Mouse (Mus musculus): ENCODE measurements at regions not wholly inside any gene's neighbourhood (a gene's known extent, or its start where the extent isn't known, plus 50 kb on each side); places are given as distances from the start of the nearest gene placed in this dataset.
A peak's percentile ranks its signal among the peaks of the same experiment; 100 is the strongest.

DNA sequence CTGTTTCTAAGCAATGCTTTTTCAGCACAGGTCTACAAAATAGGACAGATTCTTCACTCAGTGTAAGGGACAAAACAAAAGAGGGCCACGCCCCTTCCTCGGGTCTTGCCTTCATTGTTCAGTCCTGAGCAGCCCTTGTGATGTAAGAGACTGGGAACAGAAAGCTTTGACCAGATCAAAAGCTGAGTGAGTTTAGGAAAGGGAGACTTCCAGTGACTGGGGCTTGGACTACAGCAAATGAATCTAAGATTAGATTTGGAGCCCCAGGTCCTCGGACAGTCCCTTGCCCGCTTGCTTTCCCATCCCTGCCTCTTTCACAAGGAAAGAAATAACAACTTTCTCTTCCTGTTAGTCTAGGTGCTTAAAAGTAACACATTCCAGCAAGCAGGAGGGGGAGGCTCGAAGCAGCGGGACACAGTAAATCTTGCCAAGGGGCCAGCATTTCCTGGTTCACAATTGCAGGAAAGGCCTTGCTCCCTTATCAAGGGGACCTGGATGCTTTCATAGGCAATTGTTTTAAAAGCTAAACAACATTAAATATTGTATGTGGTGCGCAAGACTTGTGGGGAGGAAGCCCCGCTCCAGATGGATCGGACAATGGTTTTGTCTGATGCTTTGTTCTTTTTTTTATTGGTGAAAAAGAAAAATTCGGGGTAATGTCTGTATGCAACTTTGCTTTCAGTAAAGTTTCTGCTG lies 333.4 kb downstream of the Fat4 start:
- Histone ChIP-seq H3K4me3 (no peak overlapping the region), H3ac (ENCODE audit: control insufficient read depth, insufficient read length) (no peak overlapping the region), H3K36me3 (ENCODE audit: control insufficient read depth, insufficient read depth) (no peaks in the 10 kb centered on the region), H3K27me3 (ENCODE audit: control insufficient read depth, insufficient read depth, insufficient read length) (no peaks in the 10 kb centered on the region), H3K4me2 (ENCODE audit: low read depth) (peak overlapping the region; percentile 2), H3K79me2 (ENCODE audit: control insufficient read depth, insufficient read depth) (no peaks in the 10 kb centered on the region)
- TF ChIP-seq E2F4 (IDR thresholded peaks at IDR 0.05; ENCODE audit: insufficient read depth), result no peak
- TF ChIP-seq TCF12 (IDR thresholded peaks at IDR 0.05; ENCODE audit: insufficient read depth, poor library complexity, severe bottlenecking), result no peak

DNA sequence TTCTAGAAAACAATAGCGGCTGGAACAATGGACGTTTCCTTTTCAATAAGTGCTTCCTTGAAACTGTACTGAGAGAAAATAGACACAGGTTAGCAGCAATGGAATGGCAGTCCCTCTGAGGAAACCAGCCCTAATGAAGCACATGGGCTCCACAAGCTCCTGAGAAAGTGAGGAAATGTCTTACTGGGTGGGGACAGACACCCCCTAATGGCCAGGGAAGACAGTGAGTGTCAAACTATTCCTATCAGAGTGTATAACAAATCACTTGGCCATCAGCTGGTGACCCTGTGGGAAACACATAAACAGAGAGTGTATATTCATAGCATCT lies 333.9 kb downstream of the Fat4 start:
- Histone ChIP-seq H3K27me3 (ENCODE audit: control insufficient read depth, insufficient read depth, insufficient read length) (no peaks in the 10 kb centered on the region), H3K79me2 (ENCODE audit: control insufficient read depth, insufficient read depth) (no peaks in the 10 kb centered on the region), H3K4me3 (no peak overlapping the region), H3ac (ENCODE audit: control insufficient read depth, insufficient read length) (no peak overlapping the region), H3K4me2 (ENCODE audit: low read depth) (no peak overlapping the region), H3K36me3 (ENCODE audit: control insufficient read depth, insufficient read depth) (no peaks in the 10 kb centered on the region)
- TF ChIP-seq TCF12 (IDR thresholded peaks at IDR 0.05; ENCODE audit: insufficient read depth, poor library complexity, severe bottlenecking) (no peak), TCF3 (IDR thresholded peaks at IDR 0.05; ENCODE audit: insufficient read length, low read depth) (no peak), REST (IDR thresholded peaks at IDR 0.05; ENCODE audit: insufficient read depth, insufficient read length) (no peak), E2F4 (IDR thresholded peaks at IDR 0.05; ENCODE audit: insufficient read depth) (no peak), POLR2A (IDR thresholded peaks at IDR 0.05; ENCODE audit: insufficient read length, low read depth) (no peak), USF1 (IDR thresholded peaks at IDR 0.05; ENCODE audit: low read depth) (no peak), CEBPB (IDR thresholded peaks at IDR 0.05; ENCODE audit: insufficient read depth, poor library complexity, severe bottlenecking) (no peak), SRF (IDR thresholded peaks at IDR 0.05; ENCODE audit: control insufficient read depth, insufficient read length, low read depth) (no peak), MYOG (IDR thresholded peaks at IDR 0.05; ENCODE audit: control insufficient read depth in 1 of 3, insufficient read depth in 1 of 3, insufficient read length in 2 of 3, low read depth in 2 of 3) (no peak), MAX (IDR thresholded peaks at IDR 0.05; ENCODE audit: low read depth) (no peak), MYOD1 (IDR thresholded peaks at IDR 0.05; ENCODE audit: control insufficient read depth in 1 of 3, insufficient read length in 2 of 3, low read depth in 2 of 3) (no peak), POLR2AphosphoS2 (IDR thresholded peaks at IDR 0.05; ENCODE audit: insufficient read length, low read depth) (no peak)

DNA sequence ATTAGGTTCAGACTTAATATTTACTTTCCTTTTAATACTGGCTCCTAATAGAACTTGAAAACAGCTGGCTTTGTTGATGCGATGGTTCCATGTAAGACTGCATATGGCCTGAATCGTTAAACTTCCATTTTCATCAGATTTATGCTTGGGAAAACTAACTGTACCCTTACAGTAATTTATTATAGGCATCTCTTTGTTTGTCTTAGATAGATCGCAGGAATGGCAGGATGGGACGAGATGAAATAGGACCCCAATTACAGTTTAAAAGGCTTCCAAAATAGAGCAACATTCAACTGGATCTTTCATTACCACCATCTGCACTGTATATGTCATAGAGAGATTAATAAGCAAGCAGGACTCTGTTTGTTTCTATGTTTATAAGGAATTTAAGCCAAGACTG lies 335.3 kb downstream of the Fat4 start:
- Histone ChIP-seq H3K4me2 (ENCODE audit: low read depth) (no peak overlapping the region), H3K4me3 (no peak overlapping the region), H3K79me2 (ENCODE audit: control insufficient read depth, insufficient read depth) (no peaks in the 10 kb centered on the region), H3K27me3 (ENCODE audit: control insufficient read depth, insufficient read depth, insufficient read length) (no peaks in the 10 kb centered on the region), H3K36me3 (ENCODE audit: control insufficient read depth, insufficient read depth) (no peaks in the 10 kb centered on the region), H3ac (ENCODE audit: control insufficient read depth, insufficient read length) (no peak overlapping the region)
- no peak for TF ChIP-seq TCF12 (IDR thresholded peaks at IDR 0.05; ENCODE audit: insufficient read depth, poor library complexity, severe bottlenecking)
- TF ChIP-seq USF1 (IDR thresholded peaks at IDR 0.05; ENCODE audit: low read depth), result no peak
- TF ChIP-seq SRF (IDR thresholded peaks at IDR 0.05; ENCODE audit: control insufficient read depth, insufficient read length, low read depth), result no peak
- TF ChIP-seq CEBPB (IDR thresholded peaks at IDR 0.05; ENCODE audit: insufficient read depth, poor library complexity, severe bottlenecking), result no peak
- no peak for TF ChIP-seq E2F4 (IDR thresholded peaks at IDR 0.05; ENCODE audit: insufficient read depth)
- no peak for TF ChIP-seq MYOD1 (IDR thresholded peaks at IDR 0.05; ENCODE audit: control insufficient read depth in 1 of 3, insufficient read length in 2 of 3, low read depth in 2 of 3)
- no peak for TF ChIP-seq POLR2AphosphoS2 (IDR thresholded peaks at IDR 0.05; ENCODE audit: insufficient read length, low read depth)
- TF ChIP-seq TCF3 (IDR thresholded peaks at IDR 0.05; ENCODE audit: insufficient read length, low read depth), result no peak
- TF ChIP-seq REST (IDR thresholded peaks at IDR 0.05; ENCODE audit: insufficient read depth, insufficient read length), result no peak
- no peak for TF ChIP-seq MAX (IDR thresholded peaks at IDR 0.05; ENCODE audit: low read depth)
- no peak for TF ChIP-seq MYOG (IDR thresholded peaks at IDR 0.05; ENCODE audit: control insufficient read depth in 1 of 3, insufficient read depth in 1 of 3, insufficient read length in 2 of 3, low read depth in 2 of 3)
- TF ChIP-seq POLR2A (IDR thresholded peaks at IDR 0.05; ENCODE audit: insufficient read length, low read depth), result no peak

DNA sequence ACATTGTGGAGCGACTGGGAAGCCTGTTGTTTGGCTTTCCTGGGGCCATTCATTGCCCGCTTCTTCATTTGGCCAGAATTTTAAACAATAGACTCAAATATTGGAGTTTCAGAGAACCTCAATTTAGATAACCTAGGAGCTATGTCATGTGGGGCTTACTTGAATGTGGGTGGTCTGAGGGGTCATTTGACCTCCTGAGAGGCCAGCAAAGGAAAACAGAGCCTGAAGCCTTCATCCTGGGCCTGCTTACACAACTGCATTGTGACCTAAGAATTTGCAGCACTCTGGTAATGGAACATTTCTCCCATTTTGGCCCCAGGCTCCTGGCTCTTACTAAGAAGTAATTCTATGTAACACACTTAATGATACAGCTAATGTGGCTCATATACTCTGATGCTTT lies 348.2 kb downstream of the Fat4 start:
- Histone ChIP-seq H3K79me2 (ENCODE audit: control insufficient read depth, insufficient read depth) (no peaks in the 10 kb centered on the region), H3K4me3 (no peak overlapping the region), H3K36me3 (ENCODE audit: control insufficient read depth, insufficient read depth) (no peaks in the 10 kb centered on the region), H3ac (ENCODE audit: control insufficient read depth, insufficient read length) (no peak overlapping the region), H3K27me3 (ENCODE audit: control insufficient read depth, insufficient read depth, insufficient read length) (no peaks in the 10 kb centered on the region), H3K4me2 (ENCODE audit: low read depth) (no peak overlapping the region)
- TF ChIP-seq TCF3 (IDR thresholded peaks at IDR 0.05; ENCODE audit: insufficient read length, low read depth), result no peak

DNA sequence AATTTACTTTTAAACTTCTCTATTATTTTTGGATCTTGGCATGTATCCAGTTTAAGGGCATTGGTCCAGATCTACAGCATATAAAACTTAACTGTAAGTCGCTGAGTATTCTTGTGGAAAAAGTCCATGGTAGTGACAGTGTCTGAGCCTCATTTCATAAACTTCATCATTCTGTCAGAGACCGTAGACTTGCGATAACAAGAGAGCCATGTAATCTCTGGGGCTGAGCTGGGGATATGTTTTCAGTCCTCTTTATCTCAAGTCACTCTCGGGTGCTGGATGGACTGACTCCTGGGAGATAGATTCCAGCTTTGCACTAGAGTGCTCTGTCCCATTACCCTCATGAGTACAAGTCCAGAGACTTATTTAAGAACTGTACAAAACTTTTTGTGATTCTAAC lies 362.0 kb downstream of the Fat4 start:
- H3K4me2 ChIP-seq (ENCODE audit: low read depth), result no peak overlapping the region
- no peak for TF ChIP-seq CEBPB (IDR thresholded peaks at IDR 0.05; ENCODE audit: insufficient read depth, poor library complexity, severe bottlenecking)
- TF ChIP-seq POLR2A (IDR thresholded peaks at IDR 0.05; ENCODE audit: insufficient read length, low read depth), result no peak
- TF ChIP-seq TCF12 (IDR thresholded peaks at IDR 0.05; ENCODE audit: insufficient read depth, poor library complexity, severe bottlenecking), result no peak
- no peak for TF ChIP-seq MYOG (IDR thresholded peaks at IDR 0.05; ENCODE audit: control insufficient read depth in 1 of 3, insufficient read depth in 1 of 3, insufficient read length in 2 of 3, low read depth in 2 of 3)
- no peak for TF ChIP-seq TCF3 (IDR thresholded peaks at IDR 0.05; ENCODE audit: insufficient read length, low read depth)
- TF ChIP-seq MYOD1 (IDR thresholded peaks at IDR 0.05; ENCODE audit: control insufficient read depth in 1 of 3, insufficient read length in 2 of 3, low read depth in 2 of 3), result no peak
- no peak for TF ChIP-seq E2F4 (IDR thresholded peaks at IDR 0.05; ENCODE audit: insufficient read depth)
- no peak for TF ChIP-seq REST (IDR thresholded peaks at IDR 0.05; ENCODE audit: insufficient read depth, insufficient read length)
- TF ChIP-seq USF1 (IDR thresholded peaks at IDR 0.05; ENCODE audit: low read depth), result no peak
- TF ChIP-seq MAX (IDR thresholded peaks at IDR 0.05; ENCODE audit: low read depth), result no peak
- TF ChIP-seq SRF (IDR thresholded peaks at IDR 0.05; ENCODE audit: control insufficient read depth, insufficient read length, low read depth), result no peak
- no peak for TF ChIP-seq POLR2AphosphoS2 (IDR thresholded peaks at IDR 0.05; ENCODE audit: insufficient read length, low read depth)

More for the DNA sequence above, 362.0 kb downstream of the Fat4 start:
- H3K4me3 ChIP-seq, result no peak overlapping the region
- H3ac ChIP-seq (ENCODE audit: control insufficient read depth, insufficient read length), result no peak overlapping the region
- H3K79me2 ChIP-seq (ENCODE audit: control insufficient read depth, insufficient read depth), result no peaks in the 10 kb centered on the region
- H3K36me3 ChIP-seq (ENCODE audit: control insufficient read depth, insufficient read depth), result no peaks in the 10 kb centered on the region
- H3K27me3 ChIP-seq (ENCODE audit: control insufficient read depth, insufficient read depth, insufficient read length), result no peaks in the 10 kb centered on the region

All from myocyte (in vitro differentiated cells).